Mouse (Mus musculus) embryonic facial prominence, embryonic 15.5 days (tissue): ENCODE measurements around the gene Slc41a1. TPM values are rescaled to one million over a fixed set of nuclear protein-coding genes. Genes with fewer than 3 reads are reported as not detected.

Experiments used
- ATAC-seq: fragments of 200-750 bp; cut with Nextera tagmentation; 2 replicates; pipeline ENCODE4 v1.8.0; 2017; ENCODE audit warnings: low read depth, moderate TSS enrichment; ENCODE audit not compliant: insufficient number of reproducible peaks, low FRiP score, low TSS enrichment
- H3K27ac ChIP-seq: fragments of 300-500 bp; sonication (generic); replicated peaks from 2 replicates; pipeline ENCODE4 v1.5.1; 2015; ENCODE audit warnings: mild to moderate bottlenecking, inconsistent platforms
- H3K27me3 ChIP-seq: fragments of 300-500 bp; sonication (generic); 2 replicates; pipeline ENCODE4 v1.6.1; 2015; ENCODE audit warnings: inconsistent platforms
- H3K36me3 ChIP-seq: fragments of 300-500 bp; sonication (generic); 2 replicates; pipeline ENCODE4 v1.6.1; 2015; ENCODE audit warnings: mild to moderate bottlenecking, inconsistent platforms
- H3K4me1 ChIP-seq: fragments of 300-500 bp; sonication (generic); 2 replicates; pipeline ENCODE4 v1.6.1; 2015; ENCODE audit warnings: inconsistent platforms
- H3K4me2 ChIP-seq: fragments of 300-500 bp; sonication (generic); replicated peaks from 2 replicates; pipeline ENCODE4 v1.6.1; 2015; ENCODE audit warnings: mild to moderate bottlenecking, inconsistent platforms
- H3K4me3 ChIP-seq: fragments of 300-500 bp; sonication (generic); replicated peaks from 2 replicates; pipeline ENCODE4 v1.5.1; 2015; ENCODE audit warnings: mild to moderate bottlenecking, inconsistent platforms
- H3K9ac ChIP-seq: fragments of 300-500 bp; sonication (generic); 2 replicates; pipeline ENCODE4 v1.6.1; 2015; ENCODE audit warnings: inconsistent platforms
- H3K9me3 ChIP-seq: fragments of 300-500 bp; sonication (generic); replicated peaks from 2 replicates; pipeline ENCODE4 v1.6.1; 2016; ENCODE audit warnings: inconsistent platforms
- WGBS: fragments of 180-500 bp; shearing (Covaris S2); methylation state at CpG from one replicate; pipeline ENCODE4 v1.1.7; 2015; 5-methylcytosine and 5-hydroxymethylcytosine counted together
- polyA plus RNA-seq: library from polyadenylated mRNA; unstranded; fragments of >200 nt; fragmentation: Nextera tagmentation; extraction: Ambion mirVana; gene quantifications from 2 replicates; pipeline ENCODE4 v1.2.1, GENCODE M21; 2015

The Slc41a1 gene
- 17.8 and 18.3 TPM in 2 replicates for polyA plus RNA-seq

- H3K9me3 ChIP-seq, result no peaks in the 10 kb centered on the region
- peak; percentile 60 for ATAC-seq
- H3K4me1 ChIP-seq, result peaks cover 34% of the 10 kb centered on the region
- peak within 1 kb of the TSS; percentile 80 for H3K4me2 ChIP-seq
- peak within 1 kb of the TSS; percentile 89 for H3K4me3 ChIP-seq
- no peaks in the 10 kb centered on the region for H3K36me3 ChIP-seq
- no peaks in the 10 kb centered on the region for H3K27me3 ChIP-seq
- peak within 1 kb of the TSS; percentile 76 for H3K9ac ChIP-seq
- WGBS, result 1% methylated on average over 25 of the region's 25 CpGs
- H3K27ac ChIP-seq, result peak within 1 kb of the TSS; percentile 90
Measured at GRCm38 (mm10) chr1:131827207-131827786, at the start of gene Slc41a1. Gene Slc41a1 (plus strand): TSS chr1:131827493.

- ATAC-seq, result no peak
- WGBS, result 14% methylated on average over 3 of the region's 3 CpGs
- H3K4me2 ChIP-seq, result no peak overlapping the region
Measured at GRCm38 (mm10) chr1:131794591-131794990, 32.7 kb upstream of the Slc41a1 start.

GRCm38 (mm10) chr1:131795171-131795570 lies 32.1 kb upstream of the Slc41a1 start:
- Histone ChIP-seq H3K36me3 (no peaks in the 10 kb centered on the region), H3K4me2 (no peak overlapping the region), H3K9ac (no peak overlapping the region), H3K27me3 (no peaks in the 10 kb centered on the region), H3K4me1 (peaks cover 6% of the 10 kb centered on the region; the same call in 1 of the 2 replicates), H3K4me3 (no peak overlapping the region), H3K27ac (no peak overlapping the region), H3K9me3 (no peaks in the 10 kb centered on the region)
- ATAC-seq, result no peak
- WGBS, result 75% methylated on average over 3 of the region's 3 CpGs

More at GRCm38 (mm10) chr1:131794591-131794990, 32.7 kb upstream of the Slc41a1 start:
- Histone ChIP-seq H3K27ac (no peak overlapping the region), H3K36me3 (no peaks in the 10 kb centered on the region), H3K27me3 (no peaks in the 10 kb centered on the region), H3K9ac (no peak overlapping the region), H3K9me3 (no peaks in the 10 kb centered on the region), H3K4me3 (no peak overlapping the region), H3K4me1 (peaks cover 6% of the 10 kb centered on the region; the same call in 1 of the 2 replicates)

DNA sequence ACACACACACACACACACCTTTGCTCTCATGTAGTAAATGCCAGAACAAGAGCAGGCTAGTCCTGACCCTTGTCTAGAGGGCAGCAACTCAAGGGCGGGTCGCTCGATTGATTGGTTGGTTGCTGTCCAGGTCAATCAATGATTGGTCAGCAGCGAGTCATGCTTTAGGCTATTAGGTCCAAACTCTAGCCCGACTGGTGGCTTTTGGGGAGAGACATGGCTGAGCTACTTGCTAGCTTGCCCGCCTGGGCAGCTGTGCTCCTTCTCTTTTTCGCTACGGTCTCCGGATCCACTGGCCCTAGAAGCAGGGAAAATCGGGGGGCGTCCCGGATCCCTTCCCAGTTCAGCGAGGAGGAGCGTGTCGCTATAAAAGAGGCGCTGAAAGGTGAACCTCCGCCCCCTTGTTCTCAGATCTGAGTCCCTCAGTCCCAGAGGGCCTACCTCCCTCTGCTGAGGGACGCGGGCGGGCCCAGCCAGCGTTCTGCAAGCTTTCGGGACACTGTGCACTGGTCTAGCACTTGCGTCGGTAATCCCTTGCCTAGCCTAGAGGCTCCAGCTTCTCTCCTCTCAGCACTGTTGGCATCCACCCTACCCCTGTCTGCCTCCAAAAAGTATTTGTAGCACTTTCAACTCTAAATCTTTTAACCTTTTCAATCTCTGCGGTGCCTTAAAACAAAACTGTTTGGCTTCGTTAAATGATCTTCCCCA lies 29.9 kb upstream of the Slc41a1 start, which contains the start of gene Pm20d1:
Pm20d1 (plus strand) TSS at position 180 of the 708 bp plus-strand sequence.
- H3K4me3 ChIP-seq, result peak within 1 kb of the TSS; percentile 24
- H3K4me2 ChIP-seq, result peak within 1 kb of the TSS; percentile 48
- H3K27ac ChIP-seq, result no peak within 1 kb of the TSS
- no peaks in the 10 kb centered on the region for H3K9me3 ChIP-seq
- ATAC-seq, result no peak
- no peaks in the 10 kb centered on the region for H3K36me3 ChIP-seq
- H3K4me1 ChIP-seq, result peaks cover 6% of the 10 kb centered on the region; the same call in 1 of the 2 replicates
- H3K27me3 ChIP-seq, result no peaks in the 10 kb centered on the region
- 8% methylated on average over 26 of the region's 26 CpGs for WGBS
- no peak within 1 kb of the TSS for H3K9ac ChIP-seq

- Histone ChIP-seq H3K4me1 (peaks cover 6% of the 10 kb centered on the region; the same call in 1 of the 2 replicates), H3K27ac (no peak overlapping the region), H3K36me3 (no peaks in the 10 kb centered on the region), H3K9me3 (no peaks in the 10 kb centered on the region), H3K9ac (no peak overlapping the region), H3K4me3 (no peak overlapping the region), H3K4me2 (no peak overlapping the region), H3K27me3 (no peaks in the 10 kb centered on the region)
- no peak for ATAC-seq
- WGBS, result 18% methylated on average over 1 of the region's 1 CpGs
Measured at GRCm38 (mm10) chr1:131800001-131800400, 27.3 kb upstream of the Slc41a1 start.

DNA sequence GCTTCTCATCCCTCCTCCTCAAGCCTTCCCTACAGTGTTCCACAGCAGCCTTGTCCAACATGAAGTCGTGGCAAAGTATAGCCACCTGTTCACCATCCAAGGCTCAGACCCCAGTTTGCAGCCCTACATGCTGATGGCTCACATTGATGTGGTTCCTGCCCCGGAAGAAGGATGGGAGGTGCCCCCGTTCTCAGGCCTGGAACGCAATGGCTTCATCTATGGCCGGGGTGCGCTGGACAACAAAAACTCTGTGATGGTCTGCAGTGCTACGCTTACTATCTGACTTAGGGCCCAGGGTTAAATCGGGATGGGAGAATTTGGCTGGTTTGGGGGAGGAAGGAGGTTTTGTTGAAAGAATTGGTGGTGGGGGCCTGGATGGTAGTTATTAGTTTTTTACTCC lies 26.2 kb upstream of the Slc41a1 start:
- Histone ChIP-seq H3K9me3 (no peaks in the 10 kb centered on the region), H3K9ac (no peak overlapping the region), H3K4me1 (peaks cover 6% of the 10 kb centered on the region; the same call in 1 of the 2 replicates), H3K27ac (no peak overlapping the region), H3K4me3 (no peak overlapping the region), H3K4me2 (no peak overlapping the region), H3K27me3 (no peaks in the 10 kb centered on the region), H3K36me3 (no peaks in the 10 kb centered on the region)
- WGBS, result 94% methylated on average over 8 of the region's 8 CpGs
- ATAC-seq, result no peak

DNA sequence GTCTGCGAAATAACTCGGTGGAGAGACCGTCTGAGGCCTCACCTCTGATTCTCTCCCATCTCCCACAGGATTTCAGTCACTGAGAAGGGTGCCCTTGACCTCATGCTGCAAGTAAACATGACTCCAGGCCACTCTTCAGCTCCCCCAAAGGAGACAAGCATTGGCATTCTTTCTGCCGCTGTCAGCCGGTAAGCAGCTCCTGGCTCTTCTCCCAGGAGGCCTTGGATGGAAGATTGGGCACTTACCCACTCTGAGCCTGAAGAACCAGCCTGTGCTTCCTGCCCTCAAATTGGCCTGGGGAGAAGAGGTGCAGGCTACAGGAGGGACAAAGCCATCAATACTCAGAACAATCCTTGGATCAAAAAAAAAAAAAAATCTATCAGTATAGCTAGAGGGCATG lies 24.6 kb upstream of the Slc41a1 start:
- H3K9me3 ChIP-seq, result no peaks in the 10 kb centered on the region
- ATAC-seq, result no peak
- H3K9ac ChIP-seq, result no peak overlapping the region
- 68% methylated on average over 5 of the region's 5 CpGs for WGBS
- no peak overlapping the region for H3K4me3 ChIP-seq
- H3K36me3 ChIP-seq, result no peaks in the 10 kb centered on the region
- H3K27me3 ChIP-seq, result no peaks in the 10 kb centered on the region
- H3K27ac ChIP-seq, result no peak overlapping the region
- no peaks in the 10 kb centered on the region for H3K4me1 ChIP-seq
- H3K4me2 ChIP-seq, result no peak overlapping the region

DNA sequence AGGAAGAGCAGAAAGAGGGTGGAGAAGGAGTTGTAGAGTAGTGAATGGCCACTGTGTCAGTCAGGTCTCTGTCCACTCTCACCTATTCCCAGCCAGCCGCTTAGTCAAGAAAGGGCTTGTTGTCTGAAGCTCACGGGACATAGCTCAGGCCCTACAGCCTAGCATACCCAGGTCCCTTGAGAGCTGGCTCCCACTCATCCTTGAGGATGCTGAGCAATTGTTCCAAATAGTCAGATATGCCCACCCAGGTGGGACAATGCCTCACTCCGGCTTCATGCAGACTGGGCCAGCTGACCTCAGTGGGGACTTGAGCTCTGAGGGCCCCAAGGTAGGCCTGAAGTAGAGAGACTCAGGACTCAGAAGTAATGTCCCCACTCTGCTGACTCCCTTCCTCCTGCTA lies 23.1 kb upstream of the Slc41a1 start:
- WGBS, result 91% methylated on average over 3 of the region's 3 CpGs
- Histone ChIP-seq H3K4me2 (no peak overlapping the region), H3K9me3 (no peaks in the 10 kb centered on the region), H3K36me3 (no peaks in the 10 kb centered on the region), H3K4me3 (no peak overlapping the region), H3K27me3 (no peaks in the 10 kb centered on the region), H3K27ac (no peak overlapping the region), H3K4me1 (no peaks in the 10 kb centered on the region), H3K9ac (no peak overlapping the region)
- ATAC-seq, result no peak

DNA sequence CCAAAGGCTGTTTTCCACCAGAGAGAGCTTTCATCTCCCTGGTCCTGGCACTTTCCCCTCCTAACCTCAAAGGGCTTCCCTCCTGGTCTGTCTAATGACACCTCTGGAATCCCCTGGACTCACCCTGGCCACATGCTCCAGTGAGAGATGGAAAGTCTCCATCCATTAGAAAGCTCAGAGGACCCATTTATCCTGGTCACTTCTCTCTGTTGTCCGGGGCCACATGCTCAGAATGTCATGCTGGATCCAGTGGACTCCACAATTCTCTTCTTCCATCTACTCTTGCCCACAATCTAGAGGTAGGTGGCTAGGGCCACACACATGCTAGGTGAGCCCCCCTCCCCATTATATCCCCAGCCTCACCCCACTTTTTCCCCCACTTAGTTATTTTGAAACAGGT lies 18.3 kb upstream of the Slc41a1 start:
- Histone ChIP-seq H3K9ac (no peak overlapping the region), H3K4me2 (no peak overlapping the region), H3K4me1 (no peaks in the 10 kb centered on the region), H3K27ac (no peak overlapping the region), H3K4me3 (no peak overlapping the region), H3K9me3 (no peaks in the 10 kb centered on the region), H3K27me3 (no peaks in the 10 kb centered on the region), H3K36me3 (no peaks in the 10 kb centered on the region)
- no peak for ATAC-seq
- WGBS, result 87% methylated on average over 1 of the region's 1 CpGs

DNA sequence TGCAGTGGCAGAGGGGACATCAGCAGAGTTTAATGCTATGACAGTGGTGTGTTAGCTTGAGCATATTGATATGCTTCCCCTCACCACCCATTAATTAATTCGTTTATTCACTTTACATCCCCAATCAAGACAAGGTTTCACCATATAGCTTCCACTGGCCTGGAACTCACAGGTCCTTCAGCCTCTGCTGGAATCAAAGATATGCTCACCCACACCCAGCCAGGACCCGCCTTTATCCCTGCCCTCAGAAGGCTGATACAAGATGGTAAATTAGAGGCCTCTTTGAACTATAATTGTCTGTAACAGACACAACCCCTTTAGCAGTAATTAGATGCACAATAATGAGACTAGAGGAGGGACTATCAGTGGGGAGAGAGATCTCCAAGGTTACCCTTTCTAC lies 17.6 kb upstream of the Slc41a1 start:
- WGBS, result 75% methylated on average over 2 of the region's 2 CpGs
- H3K27me3 ChIP-seq, result no peaks in the 10 kb centered on the region
- H3K9me3 ChIP-seq, result no peaks in the 10 kb centered on the region
- H3K9ac ChIP-seq, result no peak overlapping the region
- H3K4me3 ChIP-seq, result no peak overlapping the region
- H3K4me2 ChIP-seq, result no peak overlapping the region
- no peak for ATAC-seq
- H3K27ac ChIP-seq, result no peak overlapping the region
- H3K4me1 ChIP-seq, result no peaks in the 10 kb centered on the region
- H3K36me3 ChIP-seq, result no peaks in the 10 kb centered on the region

GRCm38 (mm10) chr1:131811393-131811792 lies 15.9 kb upstream of the Slc41a1 start:
- Histone ChIP-seq H3K4me1 (no peaks in the 10 kb centered on the region), H3K9me3 (no peaks in the 10 kb centered on the region), H3K9ac (no peak overlapping the region), H3K4me3 (no peak overlapping the region), H3K27ac (no peak overlapping the region), H3K4me2 (no peak overlapping the region), H3K27me3 (no peaks in the 10 kb centered on the region), H3K36me3 (no peaks in the 10 kb centered on the region)
- ATAC-seq, result no peak
- WGBS, result 48% methylated on average over 1 of the region's 1 CpGs
